Mouse (Mus musculus) forebrain, embryonic 10.5 days (tissue): ENCODE data around the gene Ntsr2. TPM values are rescaled to one million over a fixed set of nuclear protein-coding genes. Genes with fewer than 3 reads are reported as not detected.

Experiments used
- DNase-seq: peaks from one replicate; pipeline ENCODE4 v3.0.0-alpha.2; 2017; ENCODE audit warnings: low spot score; ENCODE audit errors: extremely low spot score
- H3K27ac ChIP-seq: fragments of 300-500 bp; sonication (generic); 2 replicates; pipeline ENCODE4 v1.5.1; 2016; ENCODE audit warnings: mild to moderate bottlenecking
- H3K27me3 ChIP-seq: fragments of 300-500 bp; sonication (generic); 2 replicates; pipeline ENCODE4 v1.6.1; 2016; ENCODE audit warnings: mild to moderate bottlenecking; ENCODE audit not compliant: poor library complexity, severe bottlenecking
- H3K36me3 ChIP-seq: fragments of 300-500 bp; sonication (generic); replicated peaks from 2 replicates; pipeline ENCODE4 v1.6.1; 2016; ENCODE audit warnings: mild to moderate bottlenecking, moderate library complexity
- H3K4me1 ChIP-seq: fragments of 300-500 bp; sonication (generic); 2 replicates; pipeline ENCODE4 v1.6.1; 2016
- H3K4me3 ChIP-seq: fragments of 300-500 bp; sonication (generic); 2 replicates; pipeline ENCODE4 v1.5.1; 2016; ENCODE audit warnings: mild to moderate bottlenecking, moderate library complexity
- H3K9me3 ChIP-seq: fragments of 300-500 bp; sonication (generic); 2 replicates; pipeline ENCODE4 v1.6.1; 2016; ENCODE audit warnings: mild to moderate bottlenecking, moderate library complexity
- WGBS: fragments of 180-500 bp; shearing (Covaris S2); methylation state at CpG from one replicate; pipeline ENCODE4 v1.1.7; 2016; 5-methylcytosine and 5-hydroxymethylcytosine counted together
- polyA plus RNA-seq: library from polyadenylated mRNA; unstranded; fragments of >200 nt; fragmentation: Nextera tagmentation; extraction: Ambion mirVana; gene quantifications from 2 replicates; pipeline ENCODE4 v1.2.1, GENCODE M21; 2016

Gene Ntsr2
- polyA plus RNA-seq, result not detected in 2 replicates

DNA sequence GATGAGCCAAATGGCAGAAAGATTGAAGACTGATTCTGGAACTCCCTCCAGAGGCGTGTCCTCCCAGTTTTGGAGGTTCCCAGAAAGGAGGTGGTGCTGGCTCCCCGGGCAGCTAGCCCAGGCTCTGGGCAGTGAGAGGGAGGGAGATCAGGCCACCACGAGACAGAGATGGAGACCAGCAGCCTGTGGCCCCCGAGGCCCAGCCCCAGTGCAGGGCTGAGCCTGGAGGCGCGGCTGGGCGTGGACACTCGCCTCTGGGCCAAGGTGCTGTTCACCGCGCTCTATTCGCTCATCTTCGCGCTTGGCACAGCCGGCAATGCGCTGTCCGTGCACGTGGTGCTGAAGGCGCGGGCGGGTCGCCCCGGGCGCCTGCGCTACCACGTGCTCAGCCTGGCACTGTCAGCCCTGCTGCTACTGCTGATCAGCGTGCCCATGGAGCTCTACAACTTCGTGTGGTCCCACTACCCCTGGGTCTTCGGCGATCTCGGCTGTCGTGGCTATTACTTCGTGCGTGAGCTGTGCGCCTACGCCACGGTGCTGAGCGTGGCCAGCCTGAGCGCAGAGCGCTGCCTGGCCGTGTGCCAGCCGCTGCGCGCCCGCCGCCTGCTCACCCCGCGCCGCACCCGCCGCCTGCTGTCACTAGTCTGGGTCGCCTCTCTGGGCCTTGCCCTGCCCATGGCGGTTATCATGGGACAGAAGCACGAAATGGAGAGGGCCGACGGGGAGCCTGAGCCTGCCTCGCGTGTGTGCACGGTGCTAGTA, at the start of gene Ntsr2:
Gene Ntsr2 (plus strand): TSS at position 51 of the 762 bp plus-strand sequence.
- H3K4me3 ChIP-seq, result peak within 1 kb of the TSS; percentile 28
- WGBS, result 7% methylated on average over 56 of the region's 58 CpGs

DNA sequence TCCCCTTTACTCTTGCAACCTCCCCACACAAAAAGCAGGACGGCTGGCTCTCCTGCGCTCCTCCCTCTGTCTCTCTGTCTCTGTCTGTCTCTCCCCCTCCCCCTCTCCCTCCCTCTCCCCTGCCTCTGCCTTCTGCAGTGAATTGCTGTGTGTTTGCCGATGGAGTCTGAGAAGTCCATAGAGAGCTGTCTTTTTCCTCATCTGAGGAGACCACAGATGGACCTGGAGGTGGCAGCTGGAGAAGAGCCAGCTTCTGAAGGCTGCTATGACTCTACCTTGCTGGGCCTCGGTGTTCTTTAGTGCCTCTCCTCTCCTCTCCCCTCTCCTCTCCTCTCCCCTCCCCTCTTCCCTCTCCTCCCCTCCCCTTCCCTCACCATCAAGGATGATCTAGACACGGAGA, 47.6 kb upstream of the Ntsr2 start:
- WGBS, result 80% methylated on average over 5 of the region's 5 CpGs
- Histone ChIP-seq H3K4me1 (peaks cover 6% of the 10 kb centered on the region; the same call in 1 of the 2 replicates), H3K9me3 (peaks cover 5% of the 10 kb centered on the region; the same call in 1 of the 2 replicates), H3K27ac (no peak overlapping the region), H3K27me3 (no peaks in the 10 kb centered on the region), H3K4me3 (no peak overlapping the region), H3K36me3 (no peaks in the 10 kb centered on the region)
- DNase-seq, result no peak

More for the DNA sequence above, at the start of gene Ntsr2:
- Histone ChIP-seq H3K36me3 (no peaks in the 10 kb centered on the region), H3K9me3 (no peaks in the 10 kb centered on the region), H3K27ac (no peak within 1 kb of the TSS), H3K4me1 (peaks cover 8% of the 10 kb centered on the region), H3K27me3 (peaks cover 50% of the 10 kb centered on the region)
- peak; percentile 52 for DNase-seq

DNA sequence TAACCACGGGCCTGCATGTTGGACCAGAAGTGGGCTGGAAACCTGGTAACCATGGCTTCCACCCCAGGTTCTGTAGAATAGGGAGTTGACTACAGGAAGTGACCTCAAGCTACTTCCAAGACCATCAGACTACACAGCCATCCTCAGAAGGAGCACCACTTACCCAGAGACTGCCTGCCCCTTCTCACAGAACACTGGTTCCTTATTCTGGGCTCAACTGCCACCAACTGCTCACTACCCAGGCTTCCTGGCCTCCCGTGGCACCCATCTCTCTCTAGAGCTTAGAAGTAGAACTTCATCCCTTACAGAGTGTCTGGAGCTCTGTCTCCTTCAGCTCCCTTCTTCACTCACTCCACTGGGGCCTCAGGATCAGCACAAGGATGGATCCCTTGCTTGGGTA, 42.2 kb upstream of the Ntsr2 start, which contains the start of gene Lpin1:
Gene Lpin1 (minus strand): TSS at position 31 of the 400 bp plus-strand sequence.
- DNase-seq, result no peak
- H3K27ac ChIP-seq, result no peak within 1 kb of the TSS
- no peaks in the 10 kb centered on the region for H3K36me3 ChIP-seq
- H3K4me1 ChIP-seq, result no peaks in the 10 kb centered on the region
- no peak within 1 kb of the TSS for H3K4me3 ChIP-seq
- peaks cover 5% of the 10 kb centered on the region; the same call in 1 of the 2 replicates for H3K9me3 ChIP-seq
- 85% methylated on average over 2 of the region's 2 CpGs for WGBS
- no peaks in the 10 kb centered on the region for H3K27me3 ChIP-seq

DNA sequence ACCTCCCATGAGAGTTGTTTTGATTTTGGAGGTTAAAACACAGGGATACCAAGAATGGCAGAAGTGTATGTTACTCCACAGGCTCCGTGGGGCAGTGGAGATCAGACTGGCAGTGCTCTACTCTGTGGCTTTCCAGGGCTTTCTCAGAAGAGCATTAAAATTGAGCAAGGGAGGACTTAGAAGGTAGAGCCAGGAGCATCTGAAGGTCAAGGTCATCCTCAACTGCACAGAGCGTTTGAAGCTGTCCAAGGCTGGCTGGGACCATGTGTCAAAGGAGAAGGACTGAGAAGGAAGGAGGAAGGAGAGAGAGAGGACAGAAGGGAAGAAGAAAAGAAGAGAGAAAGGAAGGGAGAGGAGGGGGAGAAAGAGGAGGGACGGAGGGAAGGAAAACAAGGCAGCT, 38.6 kb upstream of the Ntsr2 start:
- H3K36me3 ChIP-seq, result no peaks in the 10 kb centered on the region
- WGBS, result 84% methylated on average over 3 of the region's 3 CpGs
- no peak overlapping the region for H3K4me3 ChIP-seq
- H3K27ac ChIP-seq, result no peak overlapping the region
- DNase-seq, result no peak
- H3K9me3 ChIP-seq, result peaks cover 1% of the 10 kb centered on the region; the same call in 1 of the 2 replicates
- no peaks in the 10 kb centered on the region for H3K27me3 ChIP-seq
- peaks cover 15% of the 10 kb centered on the region for H3K4me1 ChIP-seq

DNA sequence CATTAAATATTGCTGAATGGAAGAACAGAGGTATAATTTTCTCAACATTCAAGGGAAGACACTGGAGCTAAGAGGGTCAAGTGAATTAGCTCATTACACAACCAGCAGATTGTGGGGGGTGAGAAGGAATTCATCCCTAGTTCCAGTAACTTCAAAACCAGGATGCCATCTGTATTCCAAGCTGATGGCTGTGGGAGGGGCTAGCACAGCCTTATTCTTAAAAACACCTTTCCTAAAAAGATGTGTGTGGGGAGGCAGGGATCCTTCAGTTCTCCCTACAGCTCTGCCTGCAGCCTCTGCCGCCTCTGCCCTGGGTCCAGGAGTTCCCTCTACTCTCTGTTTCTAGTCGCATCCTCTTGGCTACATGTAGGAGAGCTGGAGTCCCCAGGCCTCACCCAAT, 37.4 kb upstream of the Ntsr2 start:
- DNase-seq, result no peak
- no peak overlapping the region for H3K27ac ChIP-seq
- no peaks in the 10 kb centered on the region for H3K9me3 ChIP-seq
- H3K36me3 ChIP-seq, result no peaks in the 10 kb centered on the region
- H3K4me3 ChIP-seq, result no peak overlapping the region
- 80% methylated on average over 2 of the region's 2 CpGs for WGBS
- peaks cover 15% of the 10 kb centered on the region for H3K4me1 ChIP-seq
- no peaks in the 10 kb centered on the region for H3K27me3 ChIP-seq

DNA sequence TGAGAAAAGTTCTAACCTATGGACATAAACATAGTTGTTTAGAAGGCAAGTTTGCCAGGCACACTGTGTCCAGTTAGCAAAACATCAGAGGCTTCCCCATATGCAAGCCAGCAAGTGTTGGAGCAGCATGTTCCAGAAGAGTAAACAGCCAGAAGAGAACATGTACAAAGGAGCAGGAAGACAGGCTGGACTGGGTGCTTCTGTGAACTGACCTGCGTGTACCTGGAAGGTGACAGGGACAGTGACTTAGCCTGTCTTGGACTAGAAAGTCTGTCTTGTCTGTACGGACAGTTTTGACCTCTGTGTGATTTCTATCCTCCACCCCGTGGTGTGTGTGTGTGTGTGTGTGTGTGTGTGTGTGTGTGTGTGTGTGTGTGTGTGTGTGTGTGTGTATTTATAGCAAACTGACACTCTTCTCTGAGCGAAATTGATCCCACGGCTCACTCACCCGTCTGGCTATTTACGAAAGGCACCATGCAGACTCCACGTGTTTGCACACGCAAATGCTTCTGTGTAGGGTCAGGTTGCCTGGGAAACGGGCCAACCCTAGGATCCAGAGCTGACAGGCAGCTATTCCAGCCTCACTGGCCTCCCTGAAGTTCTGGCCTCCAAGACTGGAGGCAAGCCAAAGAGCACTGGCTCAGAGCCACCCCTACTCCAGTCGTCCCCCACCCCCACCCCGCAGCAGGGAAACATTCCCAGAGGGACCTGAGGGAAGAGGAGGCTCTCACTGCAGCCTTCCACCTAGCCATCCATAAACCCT, 34.5 kb upstream of the Ntsr2 start:
- H3K27me3 ChIP-seq, result no peaks in the 10 kb centered on the region
- H3K36me3 ChIP-seq, result no peaks in the 10 kb centered on the region
- peaks cover 15% of the 10 kb centered on the region for H3K4me1 ChIP-seq
- H3K9me3 ChIP-seq, result no peaks in the 10 kb centered on the region
- peak overlapping the region; percentile 40; the same call in 1 of the 2 replicates for H3K27ac ChIP-seq
- 54% methylated on average over 12 of the region's 12 CpGs for WGBS
- peak; percentile 38 for DNase-seq
- H3K4me3 ChIP-seq, result no peak overlapping the region

DNA sequence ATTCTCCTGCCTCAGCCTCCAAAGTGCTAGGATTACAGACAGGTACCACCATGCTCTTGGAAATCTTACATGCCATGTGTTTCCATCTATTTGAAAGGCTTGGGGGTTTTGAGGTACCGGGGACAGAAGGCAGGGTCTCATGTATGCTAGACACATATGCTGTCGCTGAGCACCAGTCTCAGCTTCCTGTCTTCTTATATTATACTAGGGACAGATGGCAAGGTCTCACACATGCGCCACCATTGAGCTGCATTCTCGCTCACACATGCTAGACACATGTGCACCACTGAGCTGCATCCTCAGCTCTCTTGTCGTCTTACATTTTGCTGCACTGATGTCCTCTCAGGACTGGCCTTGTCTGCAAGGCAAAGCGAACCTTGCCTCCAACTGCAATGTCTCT, 33.7 kb upstream of the Ntsr2 start:
- 0 out of 2 replicates have a peak overlapping the region, but pooled peaks have one; percentile 40 for H3K27ac ChIP-seq
- no peak for DNase-seq
- H3K4me3 ChIP-seq, result no peak overlapping the region
- H3K27me3 ChIP-seq, result no peaks in the 10 kb centered on the region
- H3K4me1 ChIP-seq, result peaks cover 15% of the 10 kb centered on the region
- H3K9me3 ChIP-seq, result no peaks in the 10 kb centered on the region
- no peaks in the 10 kb centered on the region for H3K36me3 ChIP-seq
- WGBS, result 93% methylated on average over 6 of the region's 6 CpGs

DNA sequence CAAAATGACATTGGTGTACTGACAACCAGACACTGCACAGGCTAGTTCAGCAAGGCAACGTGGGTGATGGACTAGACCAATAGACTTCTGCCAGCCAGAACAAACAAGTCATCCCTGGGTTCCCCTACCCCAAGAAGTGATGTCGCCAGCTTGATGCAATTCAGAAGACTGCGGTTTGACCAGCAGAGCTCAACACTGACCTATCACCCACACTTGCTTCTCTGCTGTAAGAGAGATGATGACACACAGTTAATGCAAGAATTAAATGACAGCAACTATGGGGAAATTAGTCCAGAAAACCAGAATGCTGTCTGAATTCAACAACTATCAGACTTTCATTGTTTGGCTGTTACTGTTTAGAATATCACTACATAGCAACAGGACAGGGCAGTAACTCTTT, 33.0 kb upstream of the Ntsr2 start:
- WGBS, result 87% methylated on average over 3 of the region's 3 CpGs
- Histone ChIP-seq H3K27me3 (no peaks in the 10 kb centered on the region), H3K36me3 (no peaks in the 10 kb centered on the region), H3K9me3 (no peaks in the 10 kb centered on the region), H3K4me1 (peaks cover 15% of the 10 kb centered on the region), H3K4me3 (no peak overlapping the region), H3K27ac (no peak overlapping the region)
- no peak for DNase-seq

DNA sequence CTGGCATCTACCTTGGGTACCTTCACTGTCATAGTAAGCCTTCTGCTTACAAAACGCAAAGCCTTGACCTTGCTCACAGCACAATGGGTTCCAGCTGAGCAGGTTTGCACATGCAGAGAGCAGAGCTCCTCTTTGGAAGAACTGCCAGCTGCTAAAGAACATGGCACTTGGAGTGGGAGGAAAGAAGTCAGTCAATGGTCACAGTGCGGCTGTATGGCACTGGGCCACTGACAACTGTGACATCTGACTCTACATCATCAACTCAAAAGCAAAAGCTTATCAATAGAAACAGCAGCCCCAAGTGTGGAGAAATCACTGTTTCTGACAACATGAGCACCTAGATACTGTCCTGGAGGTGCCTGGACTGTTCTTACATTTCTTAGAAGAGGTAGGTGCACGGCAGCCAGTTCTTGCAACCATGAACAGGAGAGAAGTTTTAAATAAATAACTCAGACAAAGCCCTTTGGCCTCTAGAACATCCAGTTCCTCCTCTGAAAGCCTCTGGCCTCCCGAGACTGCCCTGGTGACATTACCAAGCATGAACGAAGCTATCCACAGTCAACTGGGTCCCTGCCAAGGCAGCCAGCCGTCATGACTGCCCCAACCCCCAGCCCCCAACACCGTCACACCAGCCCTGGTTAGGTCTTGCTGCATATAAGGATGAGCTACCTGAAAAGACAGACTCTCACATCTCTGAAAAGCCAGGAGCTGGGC, 22.9 kb upstream of the Ntsr2 start:
- no peaks in the 10 kb centered on the region for H3K36me3 ChIP-seq
- no peak overlapping the region for H3K27ac ChIP-seq
- DNase-seq, result no peak
- H3K9me3 ChIP-seq, result no peaks in the 10 kb centered on the region
- H3K27me3 ChIP-seq, result no peaks in the 10 kb centered on the region
- no peak overlapping the region for H3K4me3 ChIP-seq
- H3K4me1 ChIP-seq, result no peaks in the 10 kb centered on the region
- WGBS, result 90% methylated on average over 7 of the region's 7 CpGs

DNA sequence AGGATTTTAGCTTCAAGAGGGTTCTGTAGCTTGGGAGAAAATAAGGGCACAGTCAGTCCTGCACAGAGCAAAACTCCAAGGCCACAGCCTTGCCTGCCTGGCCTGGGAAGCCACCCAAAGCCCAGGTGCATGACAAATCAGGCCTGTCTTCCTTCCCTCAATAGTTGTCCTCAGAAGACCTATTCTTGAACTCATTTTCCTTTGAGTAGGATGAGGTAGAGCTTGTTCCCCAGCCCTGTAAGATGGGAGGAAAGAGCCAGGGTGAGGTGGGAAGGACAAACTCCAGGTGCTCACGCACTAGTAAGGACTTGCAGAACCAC, 22.4 kb upstream of the Ntsr2 start:
- H3K36me3 ChIP-seq, result no peaks in the 10 kb centered on the region
- H3K4me3 ChIP-seq, result no peak overlapping the region
- no peaks in the 10 kb centered on the region for H3K9me3 ChIP-seq
- no peaks in the 10 kb centered on the region for H3K27me3 ChIP-seq
- DNase-seq, result no peak
- WGBS, result 93% methylated on average over 1 of the region's 1 CpGs
- no peaks in the 10 kb centered on the region for H3K4me1 ChIP-seq
- H3K27ac ChIP-seq, result no peak overlapping the region

DNA sequence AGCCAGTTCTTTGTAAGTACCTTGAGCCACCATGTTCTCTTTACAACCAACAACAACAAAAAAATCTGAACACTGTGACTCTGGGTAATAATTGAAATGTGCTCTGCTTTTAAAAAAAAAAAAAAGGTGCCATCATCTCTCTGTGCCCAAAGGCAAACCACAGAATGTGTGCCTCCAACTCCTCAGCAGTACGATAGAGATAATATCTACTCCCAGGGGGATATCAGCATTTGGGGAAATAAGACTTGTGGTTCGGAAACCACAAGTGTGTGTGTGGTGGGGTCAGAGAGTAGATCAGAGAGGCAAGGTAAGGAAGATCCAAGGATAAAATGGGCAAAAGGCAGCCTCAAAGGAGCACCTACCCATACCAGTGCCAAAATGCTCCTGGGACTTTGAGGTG, 21.8 kb upstream of the Ntsr2 start:
- Histone ChIP-seq H3K27me3 (no peaks in the 10 kb centered on the region), H3K4me1 (no peaks in the 10 kb centered on the region), H3K36me3 (no peaks in the 10 kb centered on the region), H3K27ac (no peak overlapping the region), H3K4me3 (no peak overlapping the region), H3K9me3 (no peaks in the 10 kb centered on the region)
- no peak for DNase-seq
- 90% methylated on average over 2 of the region's 2 CpGs for WGBS

DNA sequence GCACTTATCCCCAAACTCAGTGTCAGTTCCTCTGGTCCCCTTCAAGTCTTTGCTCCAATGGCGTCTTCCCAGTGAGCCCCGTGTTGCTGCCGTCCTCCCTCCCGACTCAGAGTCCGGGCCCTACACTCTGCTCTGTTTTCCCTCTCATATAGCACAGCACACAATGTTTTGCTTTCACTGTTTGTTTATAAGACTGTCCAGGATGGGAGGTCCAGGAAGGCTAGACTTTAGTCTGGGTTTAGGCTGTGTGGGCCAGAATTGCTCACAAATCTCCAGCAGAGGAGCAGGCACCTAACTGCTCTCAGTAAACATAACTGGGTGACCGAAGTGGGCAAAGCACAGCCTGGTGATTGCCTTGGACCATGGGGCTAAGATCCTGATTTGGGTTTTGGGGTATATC, 19.9 kb upstream of the Ntsr2 start:
- WGBS, result 92% methylated on average over 6 of the region's 6 CpGs
- DNase-seq, result no peak

More for the DNA sequence above, 19.9 kb upstream of the Ntsr2 start:
- Histone ChIP-seq H3K36me3 (no peaks in the 10 kb centered on the region), H3K9me3 (no peaks in the 10 kb centered on the region), H3K4me3 (no peak overlapping the region), H3K4me1 (no peaks in the 10 kb centered on the region), H3K27me3 (no peaks in the 10 kb centered on the region), H3K27ac (no peak overlapping the region)
